Mouse (Mus musculus): ENCODE results near the gene Pramel1.

DNA sequence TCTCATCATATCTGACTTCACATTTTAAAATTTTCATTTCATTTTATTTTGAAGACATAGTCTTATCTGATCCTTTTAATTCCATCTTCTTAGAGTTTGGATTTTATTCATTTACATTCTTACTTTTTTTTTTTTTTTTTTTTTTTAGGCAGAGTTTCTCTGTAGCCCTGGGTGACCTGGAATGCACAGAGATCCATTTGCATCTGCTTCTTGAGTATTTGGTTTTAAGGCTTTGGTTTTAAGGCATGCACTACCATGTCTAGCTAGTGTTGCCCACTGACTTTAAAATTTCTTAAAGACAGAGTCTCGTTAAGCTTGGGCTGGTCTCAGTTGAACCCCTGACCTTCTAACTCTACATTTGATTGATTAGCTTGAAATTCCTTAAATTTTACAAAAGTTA, 19.4 kb downstream of the Pramel1 start:
- TF ChIP-seq CTCF (IDR thresholded peaks at IDR 0.05; ENCODE audit: low read depth, low read length) (no peak), GATA2 (IDR thresholded peaks at IDR 0.05; ENCODE audit: borderline replicate concordance, low read depth, low read length) (no peak)
